Mouse (Mus musculus): ENCODE data around the gene Ttyh3.

- TF ChIP-seq POLR2A (IDR thresholded peaks at IDR 0.05; ENCODE audit: control insufficient read depth, extremely low read depth, insufficient read depth, low read length, poor library complexity) (no peak), CTCF (IDR thresholded peaks at IDR 0.05; ENCODE audit: borderline replicate concordance, control insufficient read depth, extremely low read depth, insufficient read depth, low read length, poor library complexity) (no peak)
These were observed 7.4 kb downstream of the Ttyh3 start for GRCm38 (mm10) chr5:140641254-140641928.

All from thymus, adult 2 months (tissue).